Mouse (Mus musculus): ENCODE measurements at regions not wholly inside any gene's neighbourhood (a gene's known extent, or its start where the extent isn't known, plus 50 kb on each side); places are given as distances from the start of the nearest gene placed in this dataset.
A peak's percentile ranks its signal among the peaks of the same experiment; 100 is the strongest.

GRCm38 (mm10) chr1:130309746-130310145, 113.1 kb downstream of the Cd55b start:
- Histone ChIP-seq H3K9ac (ENCODE audit: low read depth, low read length) (no peak overlapping the region), H3K27me3 (ENCODE audit: insufficient read depth, low read length) (no peaks in the 10 kb centered on the region), H3K4me1 (replicated peaks; ENCODE audit: insufficient read depth, low read length) (no peaks in the 10 kb centered on the region), H3K4me3 (replicated peaks; ENCODE audit: low read depth, low read length) (no peak overlapping the region), H3K4me2 (ENCODE audit: low read length) (no peak overlapping the region), H3K9me3 (replicated peaks; ENCODE audit: low read length) (no peaks in the 10 kb centered on the region), H3K27ac (no peak overlapping the region), H3K36me3 (ENCODE audit: insufficient read depth, low read length) (no peaks in the 10 kb centered on the region)
- 54% methylated on average over 2 of the region's 2 CpGs for WGBS
- DNase-seq (ENCODE audit: low spot score), result no peak
- no peak for TF ChIP-seq CTCF (IDR thresholded peaks at IDR 0.05; ENCODE audit: low read depth)
- no peak for ATAC-seq (replicated peaks; ENCODE audit: low FRiP score, low read depth)

GRCm38 (mm10) chr1:130301828-130302386, 120.9 kb downstream of the Cd55b start:
- DNase-seq (ENCODE audit: low spot score), result no peak
- 69% methylated on average over 11 of the region's 11 CpGs for WGBS
- no peak for ATAC-seq (replicated peaks; ENCODE audit: low FRiP score, low read depth)
- Histone ChIP-seq H3K27me3 (ENCODE audit: insufficient read depth, low read length) (no peaks in the 10 kb centered on the region), H3K4me1 (replicated peaks; ENCODE audit: insufficient read depth, low read length) (no peaks in the 10 kb centered on the region), H3K9ac (ENCODE audit: low read depth, low read length) (no peak overlapping the region), H3K27ac (no peak overlapping the region), H3K4me2 (ENCODE audit: low read length) (no peak overlapping the region), H3K4me3 (replicated peaks; ENCODE audit: low read depth, low read length) (no peak overlapping the region), H3K36me3 (ENCODE audit: insufficient read depth, low read length) (no peaks in the 10 kb centered on the region), H3K9me3 (replicated peaks; ENCODE audit: low read length) (no peaks in the 10 kb centered on the region)
- TF ChIP-seq CTCF (IDR thresholded peaks at IDR 0.05; ENCODE audit: low read depth), result no peak

GRCm38 (mm10) chr1:130300065-130300815, 122.6 kb downstream of the Cd55b start:
- Histone ChIP-seq H3K4me1 (replicated peaks; ENCODE audit: insufficient read depth, low read length) (no peaks in the 10 kb centered on the region), H3K9ac (ENCODE audit: low read depth, low read length) (no peak overlapping the region), H3K4me3 (replicated peaks; ENCODE audit: low read depth, low read length) (no peak overlapping the region), H3K9me3 (replicated peaks; ENCODE audit: low read length) (no peaks in the 10 kb centered on the region), H3K27me3 (ENCODE audit: insufficient read depth, low read length) (no peaks in the 10 kb centered on the region), H3K36me3 (ENCODE audit: insufficient read depth, low read length) (no peaks in the 10 kb centered on the region), H3K4me2 (ENCODE audit: low read length) (peak overlapping the region; percentile 47), H3K27ac (no peak overlapping the region)
- no peak for ATAC-seq (replicated peaks; ENCODE audit: low FRiP score, low read depth)
- no peak for TF ChIP-seq CTCF (IDR thresholded peaks at IDR 0.05; ENCODE audit: low read depth)
- peak; percentile 29 for DNase-seq (ENCODE audit: low spot score)
- 10% methylated on average over 13 of the region's 13 CpGs for WGBS

- Histone ChIP-seq H3K4me3 (replicated peaks; ENCODE audit: low read depth, low read length) (no peak overlapping the region), H3K27me3 (ENCODE audit: insufficient read depth, low read length) (no peaks in the 10 kb centered on the region), H3K27ac (no peak overlapping the region), H3K9me3 (replicated peaks; ENCODE audit: low read length) (no peaks in the 10 kb centered on the region), H3K4me1 (replicated peaks; ENCODE audit: insufficient read depth, low read length) (no peaks in the 10 kb centered on the region), H3K9ac (ENCODE audit: low read depth, low read length) (no peak overlapping the region), H3K4me2 (ENCODE audit: low read length) (peak overlapping the region; percentile 47), H3K36me3 (ENCODE audit: insufficient read depth, low read length) (no peaks in the 10 kb centered on the region)
- WGBS, result 25% methylated on average over 4 of the region's 4 CpGs
- ATAC-seq (replicated peaks; ENCODE audit: low FRiP score, low read depth), result no peak
- no peak for TF ChIP-seq CTCF (IDR thresholded peaks at IDR 0.05; ENCODE audit: low read depth)
- no peak for DNase-seq (ENCODE audit: low spot score)
These were observed 123.2 kb downstream of the Cd55b start for GRCm38 (mm10) chr1:130299641-130300040.

- Histone ChIP-seq H3K9ac (ENCODE audit: low read depth, low read length) (no peak overlapping the region), H3K9me3 (replicated peaks; ENCODE audit: low read length) (no peaks in the 10 kb centered on the region), H3K27ac (no peak overlapping the region), H3K27me3 (ENCODE audit: insufficient read depth, low read length) (no peaks in the 10 kb centered on the region), H3K36me3 (ENCODE audit: insufficient read depth, low read length) (no peaks in the 10 kb centered on the region), H3K4me3 (replicated peaks; ENCODE audit: low read depth, low read length) (no peak overlapping the region), H3K4me1 (replicated peaks; ENCODE audit: insufficient read depth, low read length) (no peaks in the 10 kb centered on the region), H3K4me2 (ENCODE audit: low read length) (no peak overlapping the region)
- DNase-seq (ENCODE audit: low spot score) (no peak), ATAC-seq (replicated peaks; ENCODE audit: low FRiP score, low read depth) (no peak)
- no peak for TF ChIP-seq CTCF (IDR thresholded peaks at IDR 0.05; ENCODE audit: low read depth)
- 67% methylated on average over 3 of the region's 3 CpGs for WGBS
These were observed 123.7 kb downstream of the Cd55b start for GRCm38 (mm10) chr1:130299069-130299468.

- Histone ChIP-seq H3K27me3 (ENCODE audit: insufficient read depth, low read length) (no peaks in the 10 kb centered on the region), H3K9me3 (replicated peaks; ENCODE audit: low read length) (no peaks in the 10 kb centered on the region), H3K4me1 (replicated peaks; ENCODE audit: insufficient read depth, low read length) (no peaks in the 10 kb centered on the region), H3K27ac (no peak overlapping the region), H3K9ac (ENCODE audit: low read depth, low read length) (no peak overlapping the region), H3K4me3 (replicated peaks; ENCODE audit: low read depth, low read length) (no peak overlapping the region), H3K36me3 (ENCODE audit: insufficient read depth, low read length) (no peaks in the 10 kb centered on the region), H3K4me2 (ENCODE audit: low read length) (no peak overlapping the region)
- WGBS, result 97% methylated on average over 1 of the region's 1 CpGs
- DNase-seq (ENCODE audit: low spot score) (no peak), ATAC-seq (replicated peaks; ENCODE audit: low FRiP score, low read depth) (no peak)
- no peak for TF ChIP-seq CTCF (IDR thresholded peaks at IDR 0.05; ENCODE audit: low read depth)
These were observed 124.2 kb downstream of the Cd55b start for GRCm38 (mm10) chr1:130298636-130299035.
